Mouse (Mus musculus) kidney, postnatal 0 days (tissue): ENCODE results near the gene Cnep1r1. TPM values are rescaled to one million over a fixed set of nuclear protein-coding genes. Genes with fewer than 3 reads are reported as not detected.

ENCODE experiments used
- ATAC-seq: fragments of 200-750 bp; cut with Nextera tagmentation; replicated peaks from 2 replicates; pipeline ENCODE4 v1.8.0; 2017; ENCODE audit warnings: low read depth, moderate number of reproducible peaks, moderate TSS enrichment, moderate library complexity; ENCODE audit not compliant: low FRiP score
- DNase-seq: peaks from one replicate; pipeline ENCODE4 v3.0.0-alpha.2; 2016; ENCODE audit warnings: low spot score
- H3K27ac ChIP-seq: fragments of 300-500 bp; sonication (generic); 2 replicates; pipeline ENCODE4 v1.5.1; 2014; ENCODE audit warnings: mild to moderate bottlenecking
- H3K27me3 ChIP-seq: fragments of 300-500 bp; sonication (generic); 2 replicates; pipeline ENCODE4 v1.6.1; 2014; ENCODE audit warnings: low read length, mixed read lengths; ENCODE audit not compliant: insufficient read depth
- H3K36me3 ChIP-seq: fragments of 300-500 bp; sonication (generic); 2 replicates; pipeline ENCODE4 v1.6.1; 2014; ENCODE audit warnings: low read length, mixed read lengths; ENCODE audit not compliant: insufficient read depth
- H3K4me1 ChIP-seq: fragments of 300-500 bp; sonication (generic); replicated peaks from 2 replicates; pipeline ENCODE4 v1.6.1; 2014; ENCODE audit warnings: antibody characterized with exemption, low read length, mixed read lengths; ENCODE audit not compliant: insufficient read depth
- H3K4me2 ChIP-seq: fragments of 300-500 bp; sonication (generic); 2 replicates; pipeline ENCODE4 v1.6.1; 2014; ENCODE audit warnings: mild to moderate bottlenecking, low read length, moderate library complexity, mixed read lengths
- H3K4me3 ChIP-seq: fragments of 300-500 bp; sonication (generic); replicated peaks from 2 replicates; pipeline ENCODE4 v1.5.1; 2014; ENCODE audit warnings: low read depth, low read length
- H3K9ac ChIP-seq: fragments of 300-500 bp; sonication (generic); 2 replicates; pipeline ENCODE4 v1.6.1; 2014; ENCODE audit warnings: low read depth, low read length
- H3K9me3 ChIP-seq: fragments of 300-500 bp; sonication (generic); replicated peaks from 2 replicates; pipeline ENCODE4 v1.6.1; 2016; ENCODE audit warnings: low read length, inconsistent platforms, mixed read lengths
- CTCF ChIP-seq: IDR thresholded peaks from 2 replicates; pipeline ENCODE4 v1.5.1; 2016; ENCODE audit warnings: antibody characterized with exemption, low read depth, mild to moderate bottlenecking, moderate library complexity
- WGBS: fragments of 180-500 bp; shearing (Covaris S2); extraction: QIAGEN DNeasy Blood & Tissue Kit; methylation state at CpG from one replicate; pipeline ENCODE4 v1.1.7; 2014; 5-methylcytosine and 5-hydroxymethylcytosine counted together
- polyA plus RNA-seq: library from polyadenylated mRNA; unstranded; fragments of >200 nt; fragmentation: Nextera tagmentation; extraction: Ambion mirVana; gene quantifications from 2 replicates; pipeline ENCODE4 v1.2.1, GENCODE M21; 2015

Cnep1r1 gene
- polyA plus RNA-seq, 1 experiment from 2014 or later = 53.4 TPM

- DNase-seq (no peak), ATAC-seq (no peak)
- Histone ChIP-seq H3K4me3 (no peak overlapping the region), H3K4me1 (no peaks in the 10 kb centered on the region), H3K27ac (no peak overlapping the region), H3K9me3 (no peaks in the 10 kb centered on the region), H3K27me3 (no peaks in the 10 kb centered on the region), H3K4me2 (no peak overlapping the region), H3K9ac (no peak overlapping the region), H3K36me3 (no peaks in the 10 kb centered on the region)
- TF ChIP-seq CTCF = peak; percentile 21; the same call in 1 of the 2 replicates
- WGBS = 86% methylated on average over 4 of the region's 4 CpGs
These were observed 9.3 kb upstream of the Cnep1r1 start for GRCm38 (mm10) chr8:88109241-88109640.

- Histone ChIP-seq H3K9ac (peak overlapping the region; percentile 86), H3K27ac (peak overlapping the region; percentile 84), H3K27me3 (no peaks in the 10 kb centered on the region), H3K4me3 (peak overlapping the region; percentile 98), H3K9me3 (no peaks in the 10 kb centered on the region), H3K4me1 (peaks cover 4% of the 10 kb centered on the region; the same call in 1 of the 2 replicates), H3K36me3 (0 out of 2 replicates have a peak, but pooled peaks cover 5% of the 10 kb centered on the region), H3K4me2 (peak overlapping the region; percentile 68)
- under 1% methylated on average over 11 of the region's 11 CpGs for WGBS
- peak; percentile 39 for DNase-seq
- TF ChIP-seq CTCF = no peak
- ATAC-seq = no peak
These were observed 507 bp downstream of the Cnep1r1 start for GRCm38 (mm10) chr8:88119076-88119475.

DNA sequence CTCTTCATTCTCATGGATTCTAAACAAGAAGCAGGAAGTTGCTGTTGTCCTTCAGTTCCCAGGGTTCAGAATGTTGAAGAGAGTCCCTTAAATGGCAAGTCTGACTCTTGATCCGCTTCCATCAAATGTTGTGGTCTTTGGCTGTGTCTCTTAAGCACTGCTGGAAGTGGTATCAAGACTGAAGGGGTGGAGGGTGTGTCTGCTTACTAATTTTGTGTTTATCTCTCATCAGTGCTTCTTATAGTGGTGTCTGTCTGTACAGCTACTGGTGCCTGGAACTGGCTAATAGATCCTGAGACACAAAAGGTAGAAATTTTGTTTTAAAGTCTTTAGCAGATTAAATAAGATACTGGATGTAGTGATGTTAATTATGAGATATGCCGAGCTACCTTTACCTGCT lies 6.3 kb downstream of the Cnep1r1 start:
- no peak overlapping the region for H3K9ac ChIP-seq
- H3K36me3 ChIP-seq = peaks cover 16% of the 10 kb centered on the region; the same call in 1 of the 2 replicates

DNA sequence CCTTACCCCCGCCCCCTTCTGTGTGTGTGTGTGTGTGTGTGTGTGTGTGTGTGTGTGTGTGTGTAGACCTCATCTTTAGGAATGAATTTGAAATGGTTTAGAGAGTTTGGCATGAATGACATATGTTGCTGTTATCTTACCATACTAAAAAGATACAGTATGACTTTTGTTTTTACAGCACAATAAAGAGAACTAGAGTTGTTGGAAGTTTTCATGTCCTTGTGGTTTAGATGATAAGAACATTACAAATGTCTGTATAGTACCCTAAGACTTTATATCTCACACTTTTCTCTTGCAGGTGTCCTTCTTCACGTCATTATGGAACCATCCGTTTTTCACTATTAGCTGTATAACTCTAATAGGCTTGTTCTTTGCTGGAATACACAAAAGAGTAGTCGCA lies 10.8 kb downstream of the Cnep1r1 start:
- Histone ChIP-seq H3K9ac (no peak overlapping the region), H3K4me2 (no peak overlapping the region), H3K4me1 (no peaks in the 10 kb centered on the region), H3K36me3 (peaks cover 25% of the 10 kb centered on the region; the same call in 1 of the 2 replicates), H3K27ac (no peak overlapping the region), H3K4me3 (no peak overlapping the region), H3K9me3 (no peaks in the 10 kb centered on the region), H3K27me3 (no peaks in the 10 kb centered on the region)
- WGBS = 97% methylated on average over 4 of the region's 4 CpGs
- ATAC-seq (no peak), DNase-seq (no peak)
- no peak for TF ChIP-seq CTCF

More for the DNA sequence above, 6.3 kb downstream of the Cnep1r1 start:
- no peak for DNase-seq
- Histone ChIP-seq H3K4me3 (no peak overlapping the region), H3K4me1 (no peaks in the 10 kb centered on the region), H3K4me2 (no peak overlapping the region), H3K9me3 (no peaks in the 10 kb centered on the region), H3K27me3 (no peaks in the 10 kb centered on the region), H3K27ac (no peak overlapping the region)
- ATAC-seq = no peak
- no peak for TF ChIP-seq CTCF
- 97% methylated on average over 2 of the region's 2 CpGs for WGBS

- DNase-seq = peak; percentile 72
- H3K9me3 ChIP-seq = no peaks in the 10 kb centered on the region
These were observed 12.3 kb downstream of the Cnep1r1 start for GRCm38 (mm10) chr8:88130754-88131317.

GRCm38 (mm10) chr8:88137748-88138484 lies 19.3 kb downstream of the Cnep1r1 start, which contains the start of gene Heatr3:
Gene Heatr3, plus strand, starts transcription at chr8:88137855.
- peak; percentile 97 for ATAC-seq
- DNase-seq = peak; percentile 97
- Histone ChIP-seq H3K9ac (peak within 1 kb of the TSS; percentile 77), H3K4me3 (peak within 1 kb of the TSS; percentile 90), H3K27ac (peak within 1 kb of the TSS; percentile 95), H3K4me1 (0 out of 2 replicates have a peak, but pooled peaks cover 4% of the 10 kb centered on the region), H3K27me3 (no peaks in the 10 kb centered on the region), H3K36me3 (peaks cover 22% of the 10 kb centered on the region), H3K4me2 (peak within 1 kb of the TSS; percentile 81), H3K9me3 (no peaks in the 10 kb centered on the region)
- WGBS = under 1% methylated on average over 77 of the region's 79 CpGs
- peak; percentile 16; the same call in 1 of the 2 replicates for TF ChIP-seq CTCF

More at GRCm38 (mm10) chr8:88130754-88131317, 12.3 kb downstream of the Cnep1r1 start:
- H3K9ac ChIP-seq = no peak overlapping the region
- no peak for TF ChIP-seq CTCF
- H3K36me3 ChIP-seq = peaks cover 31% of the 10 kb centered on the region; the same call in 1 of the 2 replicates
- no peak overlapping the region for H3K4me2 ChIP-seq
- 33% methylated on average over 7 of the region's 7 CpGs for WGBS
- H3K27ac ChIP-seq = peak overlapping the region; percentile 47; the same call in 1 of the 2 replicates
- ATAC-seq = peak; percentile 74
- no peak overlapping the region for H3K4me3 ChIP-seq
- H3K27me3 ChIP-seq = no peaks in the 10 kb centered on the region
- no peaks in the 10 kb centered on the region for H3K4me1 ChIP-seq
